Mouse (Mus musculus): ENCODE measurements around the gene Chrm5.

The Chrm5 gene

DNA sequence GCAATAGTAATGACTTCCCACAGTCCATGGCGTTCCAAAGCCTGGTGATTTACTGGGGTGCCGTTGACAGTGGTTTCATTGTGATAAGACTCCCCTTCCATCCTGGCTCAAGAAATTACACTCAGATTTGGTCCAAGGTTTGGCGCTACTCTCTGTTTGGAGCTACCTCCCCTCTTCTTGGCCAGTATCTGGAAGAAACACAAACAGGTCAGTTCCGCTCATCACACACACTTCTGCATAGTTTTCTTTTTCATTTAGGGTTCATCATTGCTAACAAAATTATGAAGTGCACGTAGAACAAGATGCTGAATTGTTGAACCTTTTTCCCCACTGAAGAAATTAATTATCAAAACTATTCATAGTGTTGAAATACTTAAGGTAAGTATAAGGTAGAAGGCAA, at the start of gene Chrm5:
TSS of gene Chrm5 (minus strand) at position 101 of the 400 bp plus-strand sequence.
- no peak for DNase-seq (ENCODE audit: low spot score)

DNA sequence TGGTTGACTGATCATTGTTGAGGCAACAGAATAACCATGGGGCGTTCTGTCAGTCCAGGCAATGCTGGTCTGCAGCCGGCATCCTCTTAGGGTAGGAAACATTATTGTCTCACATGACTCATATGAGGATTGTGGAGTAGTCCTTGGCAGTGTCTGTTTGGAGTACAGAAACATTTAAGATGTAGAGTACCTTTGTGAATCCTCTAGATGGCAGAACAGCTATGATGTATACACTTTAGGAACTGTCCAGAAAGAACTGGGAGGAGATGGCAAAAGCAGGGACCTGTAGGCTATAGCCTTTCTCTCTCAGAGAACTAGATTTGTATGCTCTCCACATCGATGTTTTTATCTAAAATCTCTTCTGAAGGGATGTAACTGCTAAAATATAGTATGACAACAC, 46.4 kb upstream of the Chrm5 start:
- DNase-seq (ENCODE audit: low spot score), result no peak

DNA sequence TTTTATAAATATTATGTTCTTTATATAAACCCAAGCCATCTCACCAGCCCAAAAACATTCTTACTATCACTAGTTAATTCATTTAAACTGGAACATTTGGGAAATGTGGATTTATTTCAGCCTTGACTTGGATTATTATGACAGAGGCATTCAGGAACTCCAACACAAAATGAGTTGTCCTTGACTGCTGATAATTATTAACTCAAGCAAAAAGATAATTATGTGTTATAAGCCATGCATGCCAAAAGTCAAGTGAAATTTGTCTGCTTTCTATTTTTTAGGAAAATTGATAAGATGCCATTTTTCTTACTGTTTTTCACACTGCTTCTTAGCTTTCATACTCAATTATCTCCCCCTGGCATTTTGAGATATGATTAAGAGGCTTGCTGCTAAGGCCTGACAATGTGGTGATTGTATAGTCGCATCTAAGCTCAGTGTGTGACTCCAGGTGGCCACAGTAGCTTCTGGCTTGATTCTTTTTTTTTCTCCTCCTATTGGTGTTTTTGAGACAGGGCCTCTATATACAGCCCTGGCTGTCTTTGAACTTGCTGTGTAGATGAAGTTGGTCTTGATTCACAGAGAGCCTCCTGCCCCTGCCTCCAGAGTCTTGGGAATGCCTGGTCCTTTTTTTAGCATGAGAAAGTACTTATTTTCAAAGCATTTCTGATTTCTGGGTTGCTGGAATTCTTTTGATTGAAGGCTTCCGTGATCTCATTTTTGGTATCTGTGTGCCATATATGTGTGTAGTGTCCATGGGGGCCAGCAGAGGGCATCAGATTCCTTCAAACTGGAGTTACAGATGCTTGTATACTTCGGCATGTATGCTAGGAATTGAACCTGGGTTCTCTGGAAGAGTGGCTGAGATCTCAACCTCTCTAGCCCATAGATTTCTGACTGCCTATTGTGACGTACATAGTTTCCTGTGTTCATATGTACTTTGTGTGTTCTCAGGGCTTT, 40.2 kb upstream of the Chrm5 start:
- DNase-seq (ENCODE audit: low spot score), result no peak

DNA sequence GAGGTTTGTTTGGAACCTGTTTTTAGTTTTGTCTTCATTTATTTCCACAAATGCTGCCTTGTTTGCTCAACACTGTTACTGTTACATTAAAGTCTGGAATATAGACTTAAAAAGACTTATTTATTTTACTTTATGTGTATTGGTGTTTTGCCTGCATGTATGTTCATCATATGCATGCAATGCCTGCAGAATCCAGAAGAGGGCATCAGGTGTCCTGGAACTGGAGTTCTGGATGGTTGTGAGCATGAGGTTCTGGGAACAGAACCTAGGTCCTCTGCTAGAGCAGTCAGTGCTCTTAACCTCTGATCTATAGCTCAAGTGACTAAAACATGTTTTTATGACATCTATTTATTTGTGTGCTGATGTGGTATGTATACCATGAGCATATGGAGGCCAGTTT, 38.0 kb upstream of the Chrm5 start:
- no peak for DNase-seq (ENCODE audit: low spot score)

DNA sequence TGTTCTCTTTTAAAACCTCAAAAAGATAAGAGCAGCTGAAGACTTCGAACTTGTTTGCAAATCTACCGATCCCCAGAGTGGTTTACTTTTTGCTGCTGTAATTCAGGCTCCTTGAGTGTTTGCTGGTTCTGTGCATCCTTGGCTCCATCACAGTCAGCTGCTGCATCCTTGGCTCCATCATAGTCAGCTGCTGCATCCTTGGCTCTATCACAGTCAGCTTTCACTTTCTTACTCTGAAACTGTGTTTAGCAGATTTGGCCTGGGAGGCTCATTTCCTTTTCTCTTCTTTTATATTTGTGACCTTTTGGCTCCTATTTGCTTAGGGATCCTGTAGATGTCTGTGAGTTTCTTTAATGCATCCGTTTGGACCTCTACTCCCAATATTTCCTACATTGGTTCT, 36.6 kb upstream of the Chrm5 start:
- no peak for DNase-seq (ENCODE audit: low spot score)

DNA sequence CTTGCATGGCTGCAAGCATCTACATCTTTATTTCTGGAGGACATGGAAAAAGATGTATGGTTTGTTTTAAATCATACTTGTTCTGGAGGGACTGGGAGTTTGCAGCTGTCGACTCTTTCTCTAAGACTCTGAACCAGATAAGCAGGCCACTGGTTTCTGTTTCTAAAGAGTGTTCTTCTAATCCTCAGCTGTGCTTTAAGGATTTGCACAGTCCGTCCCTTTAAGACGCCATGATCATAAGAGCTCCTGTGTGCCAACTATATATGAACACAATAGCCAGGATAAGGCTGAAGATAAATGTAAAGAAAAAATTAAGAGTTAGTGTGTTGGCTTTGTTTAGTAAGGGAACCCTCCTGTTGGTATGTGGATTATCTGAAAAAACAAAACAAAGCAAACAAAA, 36.2 kb upstream of the Chrm5 start:
- DNase-seq (ENCODE audit: low spot score), result no peak

DNA sequence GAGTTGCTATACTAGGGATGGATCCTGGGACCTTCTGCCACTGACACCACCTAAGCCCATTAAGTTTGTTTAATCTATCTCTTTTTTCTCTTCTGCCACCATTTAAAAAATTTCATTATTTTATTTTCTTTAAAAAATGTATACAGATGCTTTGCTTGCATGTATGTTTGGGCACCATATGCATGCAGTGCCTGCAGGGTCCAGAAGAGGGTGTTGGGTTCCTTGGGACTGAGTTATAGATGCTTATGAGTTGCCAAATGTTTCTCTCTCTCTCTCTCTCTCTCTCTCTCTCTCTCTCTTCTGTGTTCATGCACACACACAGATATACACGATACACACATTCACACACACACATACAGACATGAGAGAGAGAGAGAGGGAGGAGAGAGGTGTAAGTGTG, 32.5 kb upstream of the Chrm5 start:
- DNase-seq (ENCODE audit: low spot score), result no peak

DNA sequence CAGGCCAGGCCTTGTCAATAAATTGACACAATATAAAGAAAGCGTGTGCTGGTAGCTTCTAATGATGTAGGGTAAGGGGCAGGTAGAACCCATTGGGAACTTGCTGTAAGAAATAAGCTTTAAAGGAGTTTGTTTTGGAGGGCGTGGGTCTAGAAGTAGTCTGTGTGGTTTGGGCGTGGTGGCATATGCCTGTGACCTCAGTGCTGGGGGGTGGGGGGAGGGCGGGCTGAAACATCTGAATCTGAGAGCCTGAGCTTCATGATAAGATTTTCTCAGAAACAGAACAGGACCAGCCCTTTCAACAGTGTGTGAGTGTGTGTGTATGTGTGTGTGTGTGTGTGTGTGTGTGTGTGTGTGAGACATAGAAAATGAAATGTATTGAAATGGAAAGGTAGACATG, 29.6 kb upstream of the Chrm5 start:
- no peak for DNase-seq (ENCODE audit: low spot score)

DNA sequence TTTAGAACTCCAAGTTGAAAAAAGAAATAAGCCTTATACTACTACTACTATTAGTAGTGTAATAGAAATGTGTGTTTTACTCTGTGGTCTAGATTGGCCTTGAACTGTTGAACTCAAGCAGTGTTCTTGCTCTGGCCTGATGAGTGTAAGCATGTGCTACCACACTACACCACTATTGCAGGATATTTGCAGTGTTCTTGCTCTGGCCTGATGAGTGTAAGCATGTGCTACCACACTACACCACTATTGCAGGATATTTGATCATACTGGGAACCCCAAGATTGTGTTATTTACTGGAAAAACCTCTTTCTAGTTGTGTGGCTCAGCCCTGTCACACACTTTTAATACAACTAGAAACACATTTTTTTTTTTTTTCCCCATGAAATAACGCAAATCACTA, 26.9 kb upstream of the Chrm5 start:
- DNase-seq (ENCODE audit: low spot score), result no peak

DNA sequence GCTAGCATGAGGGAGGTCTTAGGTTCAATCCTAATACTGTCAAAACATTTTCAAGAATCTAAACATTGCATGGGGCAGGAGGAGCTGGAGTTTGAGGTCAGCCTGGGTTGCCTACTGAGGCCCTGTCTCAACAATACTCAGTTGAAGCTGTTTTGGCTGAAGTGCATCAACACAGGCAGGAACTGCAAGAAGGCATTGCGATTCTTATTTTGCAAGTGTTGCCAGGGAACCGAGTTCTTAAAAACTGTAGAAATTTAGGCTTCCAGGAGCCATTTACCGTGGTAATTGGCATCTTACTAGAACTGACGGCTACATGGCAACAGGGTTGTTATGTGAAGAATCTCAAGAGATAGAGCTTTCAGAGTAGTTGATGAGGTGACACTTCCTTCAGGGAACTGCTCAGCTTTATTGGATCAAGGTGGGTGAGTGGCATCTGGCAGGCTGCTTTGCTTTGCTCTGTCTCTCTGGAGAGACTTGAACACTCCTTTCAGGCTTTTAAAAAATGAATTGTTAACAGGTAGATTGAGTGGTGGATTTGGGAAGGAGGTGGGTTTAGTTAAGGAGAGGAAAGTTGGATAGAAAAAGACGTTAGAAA, 26.4 kb upstream of the Chrm5 start:
- no peak for DNase-seq (ENCODE audit: low spot score)

DNA sequence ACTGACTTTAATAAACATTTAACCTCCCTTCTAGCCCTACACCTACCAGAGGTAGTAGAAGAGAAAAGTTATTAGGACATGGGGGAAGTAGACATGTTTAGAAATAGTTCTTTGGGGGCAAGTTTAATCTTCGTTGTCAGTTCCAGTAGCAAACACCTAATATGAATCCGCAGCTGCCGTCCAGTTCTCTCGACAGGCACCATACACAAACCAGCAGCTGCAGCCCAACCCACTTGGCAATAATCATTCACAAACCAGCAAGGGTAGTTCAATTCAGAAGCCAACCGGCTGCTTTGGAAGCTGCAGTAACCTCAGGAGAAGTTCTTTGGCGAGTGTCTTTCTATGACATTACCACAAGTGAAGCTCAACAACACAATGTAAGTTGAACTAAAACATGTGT, 23.4 kb upstream of the Chrm5 start:
- DNase-seq (ENCODE audit: low spot score), result no peak

DNA sequence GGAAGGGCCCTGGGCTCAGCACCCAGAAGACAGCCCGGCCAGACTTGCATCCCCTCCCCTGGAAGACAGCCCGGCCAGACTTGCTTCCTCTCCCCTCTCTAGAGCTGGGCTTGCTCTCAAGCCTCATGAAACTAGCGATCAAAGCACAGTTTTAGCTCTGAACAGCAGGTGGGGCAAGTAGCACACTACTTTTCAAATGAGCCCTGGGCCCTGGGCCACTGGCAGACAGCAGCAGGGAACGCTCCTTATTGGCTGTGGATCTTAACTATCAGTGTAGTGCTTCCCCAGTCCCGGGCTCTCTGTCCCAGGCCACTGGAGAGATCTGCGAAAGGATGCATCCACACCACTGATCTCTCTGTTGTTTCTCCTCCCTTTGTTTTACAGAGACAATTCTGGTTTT, 20.6 kb upstream of the Chrm5 start:
- DNase-seq (ENCODE audit: low spot score), result peak; percentile 41

DNA sequence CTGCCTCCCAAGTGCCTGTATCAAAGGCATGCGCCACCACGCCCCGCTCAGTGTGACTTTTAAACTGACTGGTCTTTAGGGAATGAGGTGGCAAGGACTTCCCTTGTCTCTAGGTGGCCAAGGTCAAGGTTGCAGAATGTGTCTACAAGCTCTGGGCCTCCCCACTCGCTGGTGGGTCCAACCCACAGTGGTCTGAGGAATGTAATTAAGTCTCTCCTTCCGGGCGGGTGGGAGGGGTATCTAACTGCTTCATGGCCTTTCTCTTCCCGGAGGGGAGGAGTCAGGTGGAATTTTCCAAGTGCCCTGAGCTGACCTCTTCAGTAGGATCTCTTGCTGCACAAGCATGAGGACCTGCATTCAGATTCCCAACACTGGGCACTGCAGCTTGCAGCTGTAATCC, 17.3 kb upstream of the Chrm5 start:
- no peak for DNase-seq (ENCODE audit: low spot score)

DNA sequence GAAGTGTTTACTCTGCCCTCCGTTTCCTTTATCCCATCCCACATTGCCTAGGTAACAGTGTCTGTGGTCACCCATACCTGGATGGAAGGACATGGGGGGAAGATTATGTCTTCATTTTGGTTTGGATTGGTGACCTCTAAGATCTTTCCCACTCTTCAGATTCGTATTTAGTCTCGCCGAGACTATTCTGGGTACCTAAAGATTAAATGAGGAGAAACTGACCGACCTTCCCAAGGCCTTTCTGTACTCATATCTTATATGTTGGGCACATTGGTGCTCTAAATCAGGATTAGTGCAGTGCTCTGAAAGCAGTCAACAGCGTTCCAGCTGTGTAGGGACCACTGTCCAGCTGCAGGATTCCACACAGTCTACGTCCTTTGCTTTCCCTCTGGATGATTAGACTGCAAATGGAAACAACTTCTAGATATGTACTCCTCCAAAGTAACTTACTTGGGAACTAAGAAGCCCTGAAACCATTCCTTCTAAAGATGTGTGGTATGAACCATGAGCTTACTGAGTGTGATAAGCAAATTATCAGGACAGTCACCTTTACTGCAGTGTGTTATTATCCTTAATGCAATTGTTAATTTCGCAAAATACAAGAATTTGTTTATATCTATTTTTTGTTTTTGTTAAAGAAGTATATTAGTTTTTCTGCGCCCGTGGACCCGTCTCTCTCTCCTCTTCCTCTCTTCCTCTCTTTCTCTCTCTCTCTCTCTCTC, 13.1 kb upstream of the Chrm5 start:
- DNase-seq (ENCODE audit: low spot score), result no peak

DNA sequence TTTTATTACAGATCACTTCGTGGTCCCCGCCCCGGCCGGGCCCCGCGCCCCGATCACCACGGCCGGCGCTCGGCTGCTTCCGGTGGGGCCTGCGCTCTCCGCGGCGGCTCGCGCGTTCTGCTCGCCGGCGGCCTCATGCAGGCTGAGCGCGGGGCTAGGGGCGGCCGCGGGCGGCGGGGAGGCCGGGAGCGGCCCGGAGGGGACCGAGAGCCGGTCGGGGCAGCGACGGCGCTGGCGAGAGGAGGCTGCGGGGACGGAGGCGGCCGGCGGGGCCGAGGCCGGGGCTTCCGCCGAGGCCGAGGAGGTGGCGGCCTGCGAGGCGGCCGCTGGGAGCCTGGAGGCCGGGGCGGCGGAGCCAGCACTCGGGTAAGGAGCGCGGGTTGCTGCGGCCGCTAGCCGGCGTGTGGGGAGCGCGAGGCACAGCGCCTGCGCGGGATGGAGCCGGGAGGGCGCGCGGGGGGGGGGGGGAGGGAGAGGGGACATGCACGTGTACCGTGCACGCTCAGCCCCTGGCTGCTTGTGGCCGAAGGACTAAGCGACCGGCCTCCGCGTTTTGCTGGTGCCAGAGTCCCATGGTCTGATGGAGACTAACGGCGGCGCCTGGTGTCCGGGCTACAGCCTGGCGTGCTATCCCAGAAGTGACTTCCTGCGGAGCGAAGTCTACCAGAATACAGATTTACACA, 12.4 kb upstream of the Chrm5 start, which contains the start of gene Aven:
TSS of gene Aven (plus strand) at position 109 of the 683 bp plus-strand sequence.
- DNase-seq (ENCODE audit: low spot score), result peak; percentile 80

DNA sequence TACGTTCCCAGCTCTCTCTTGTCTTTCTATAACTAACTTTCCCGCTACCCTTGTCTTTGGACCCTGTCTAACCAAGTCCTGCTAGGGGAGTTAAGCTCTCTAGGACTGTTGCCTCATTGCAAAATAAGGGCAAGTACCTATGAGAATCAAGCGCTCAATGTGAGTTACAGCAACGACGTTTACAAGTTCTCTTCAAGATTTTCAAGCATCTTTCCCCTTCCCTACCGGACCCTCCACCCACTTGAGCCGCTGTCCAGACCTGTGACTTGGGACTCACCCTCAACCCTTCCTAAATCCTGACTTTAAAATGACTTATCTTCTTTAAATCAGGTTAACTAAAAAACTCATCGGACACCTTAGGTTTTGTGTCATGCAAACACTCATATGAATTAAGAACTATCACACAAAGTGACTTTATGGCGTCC, 11.9 kb upstream of the Chrm5 start:
- no peak for DNase-seq (ENCODE audit: low spot score)

DNA sequence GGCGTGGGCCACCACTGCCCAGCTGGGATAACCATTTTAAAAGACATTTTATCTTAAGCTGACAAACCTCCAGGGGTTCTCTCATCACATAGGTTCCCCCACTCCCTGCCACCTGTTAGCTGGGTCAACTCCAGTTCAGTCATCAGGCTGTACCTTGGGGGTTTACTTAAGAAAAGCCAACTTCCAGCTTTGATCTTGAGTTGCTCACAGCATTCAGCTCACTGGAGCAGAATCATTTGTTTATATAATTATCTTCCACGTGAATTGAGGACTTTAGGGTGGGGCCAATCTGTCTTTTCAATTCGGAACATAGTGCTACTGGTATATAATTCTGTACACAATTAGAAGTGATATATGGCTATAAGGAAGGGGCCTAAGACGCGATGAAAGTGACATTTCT, 11.1 kb upstream of the Chrm5 start:
- DNase-seq (ENCODE audit: low spot score), result no peak

DNA sequence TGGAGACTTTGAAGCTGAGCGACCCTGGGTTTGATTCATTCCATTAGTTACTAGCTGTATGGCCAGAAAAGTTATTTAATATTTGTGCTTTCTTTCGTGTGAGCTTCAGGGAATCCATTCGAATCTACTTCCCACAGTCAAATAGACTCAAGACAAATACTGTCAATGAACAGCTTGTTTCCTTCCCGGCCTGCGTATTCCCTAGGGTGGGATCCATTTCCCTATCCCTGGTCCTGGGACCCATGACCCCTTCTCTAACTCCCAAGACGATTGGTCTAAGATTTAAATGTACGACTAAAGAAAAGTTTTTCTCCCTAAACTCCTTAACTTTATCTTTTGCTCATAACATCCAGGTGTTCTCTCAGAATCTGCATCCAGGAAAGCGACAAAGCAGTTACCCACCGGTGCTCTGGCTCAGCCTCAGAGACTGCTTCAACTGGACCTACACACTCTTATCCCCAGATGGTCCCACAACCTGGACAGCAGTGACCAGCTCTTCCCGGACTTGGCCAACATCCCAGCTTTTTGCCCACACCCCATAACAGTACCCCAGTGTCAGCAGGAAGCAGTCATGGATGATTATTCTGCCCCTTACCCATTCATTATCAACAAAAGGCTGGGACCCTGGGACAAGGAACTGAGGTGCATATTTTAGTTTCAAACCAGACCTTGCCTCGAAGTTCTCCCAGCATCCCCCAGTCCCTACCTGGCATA, 10.1 kb upstream of the Chrm5 start:
- DNase-seq (ENCODE audit: low spot score), result no peak

DNA sequence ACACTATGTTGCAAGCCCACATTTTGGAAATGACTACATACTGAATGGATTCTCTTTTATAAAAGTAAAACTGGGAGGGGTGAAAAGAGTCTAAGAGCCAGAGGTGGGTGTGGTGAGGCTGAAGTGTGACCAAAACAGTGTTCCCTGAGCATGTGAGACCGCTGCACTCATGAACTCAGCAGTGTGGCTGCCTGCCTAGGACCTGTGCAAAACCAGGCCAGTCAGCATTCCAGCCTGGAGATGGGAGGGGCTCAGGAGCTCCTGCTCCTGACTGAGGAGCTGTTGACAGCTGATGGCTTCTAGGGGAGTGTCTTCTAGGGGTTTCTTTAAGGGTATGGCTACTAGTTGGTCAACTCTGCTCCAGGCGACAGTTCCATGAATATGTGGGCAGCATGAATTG, 4.3 kb upstream of the Chrm5 start:
- DNase-seq (ENCODE audit: low spot score), result no peak

DNA sequence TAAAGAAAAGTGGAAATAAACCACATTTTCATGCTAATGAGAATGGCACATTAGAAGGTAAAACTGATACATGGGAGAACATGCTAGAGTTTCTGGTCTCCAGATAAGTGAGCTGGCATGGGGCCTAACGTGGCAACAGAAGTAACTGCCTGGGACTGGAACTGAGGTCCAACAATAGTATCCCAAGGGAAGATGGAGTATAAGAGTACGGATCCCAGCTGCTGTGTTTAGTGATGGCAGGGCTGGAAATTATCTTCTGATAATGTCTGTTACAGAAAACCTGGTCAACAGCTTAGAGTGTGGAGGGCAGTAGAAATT, 2.7 kb upstream of the Chrm5 start:
- DNase-seq (ENCODE audit: low spot score), result no peak

DNA sequence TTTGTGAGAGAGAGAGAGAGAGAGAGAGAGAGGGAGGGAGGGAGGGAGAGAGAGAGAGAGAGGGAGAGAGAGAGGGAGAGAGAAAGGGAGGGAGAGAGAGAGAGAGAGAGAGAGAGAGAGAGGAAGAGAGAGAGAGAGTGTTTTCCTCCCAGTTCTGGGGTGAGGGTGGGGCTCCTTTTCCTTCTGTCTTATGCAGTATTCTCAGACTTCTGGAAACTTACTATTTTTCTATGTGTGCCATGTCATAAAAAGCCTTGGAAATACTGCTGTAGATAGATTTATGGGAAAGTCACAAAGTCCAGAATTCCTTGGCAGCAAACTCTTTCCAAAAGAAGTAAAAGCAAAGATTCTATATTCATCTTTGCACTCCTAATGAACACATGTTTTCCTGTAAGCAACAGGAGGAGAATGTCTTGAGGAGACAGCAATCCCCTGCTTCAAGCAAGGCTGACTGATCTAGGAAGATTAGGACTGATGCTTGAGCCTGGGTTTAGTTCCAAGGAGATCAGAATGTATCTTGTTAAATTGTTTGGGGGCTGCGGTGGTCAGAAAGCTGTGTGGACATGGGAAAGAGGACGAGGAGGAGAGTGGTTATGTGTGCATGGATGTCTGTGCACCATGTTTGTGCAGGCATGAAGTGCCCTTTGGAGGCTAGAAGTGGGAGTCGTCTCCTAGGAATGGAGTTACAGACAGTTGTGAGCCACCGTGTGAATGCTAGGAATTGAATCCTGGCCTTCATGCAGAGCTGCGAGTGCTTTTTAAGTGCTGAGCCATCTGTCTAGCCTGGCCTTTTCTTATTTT, 2.2 kb upstream of the Chrm5 start:
- no peak for DNase-seq (ENCODE audit: low spot score)
